Mouse (Mus musculus): ENCODE results near the gene Bmp10.
"Not testable (repeated sequence)": the region's sequence is repeated elsewhere in the genome, so short reads cannot be mapped to it uniquely, and the experiment has no call there.

The Bmp10 gene

DNA sequence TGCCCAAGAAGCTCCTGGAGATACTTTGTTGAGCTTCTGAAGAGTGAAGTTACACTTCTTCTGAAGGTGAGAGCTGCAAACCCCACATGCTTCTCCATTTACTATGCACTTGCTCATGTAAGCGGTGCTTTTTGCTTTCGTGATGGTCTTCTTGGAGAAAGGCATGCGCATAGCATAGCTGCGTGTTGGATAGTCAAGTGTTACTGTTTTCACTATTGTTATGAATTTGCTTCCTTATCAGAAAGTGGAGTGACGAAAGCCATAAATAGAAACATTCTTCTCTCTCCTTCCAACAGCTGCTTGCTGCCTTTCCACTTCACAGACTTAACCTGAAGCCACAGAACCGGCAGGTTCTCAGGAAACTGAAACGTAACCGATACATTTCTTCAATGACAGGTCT is 8.0 kb downstream of the Bmp10 start:
- in situ Hi-C loops (cut with MboI; ENCODE audit: low pct_unique_long_range_greater_than_20kb in 1 of 2, low sequenced_read_pairs in 2 of 2, unreplicated experiment in 1 of 2): no loop called here

DNA sequence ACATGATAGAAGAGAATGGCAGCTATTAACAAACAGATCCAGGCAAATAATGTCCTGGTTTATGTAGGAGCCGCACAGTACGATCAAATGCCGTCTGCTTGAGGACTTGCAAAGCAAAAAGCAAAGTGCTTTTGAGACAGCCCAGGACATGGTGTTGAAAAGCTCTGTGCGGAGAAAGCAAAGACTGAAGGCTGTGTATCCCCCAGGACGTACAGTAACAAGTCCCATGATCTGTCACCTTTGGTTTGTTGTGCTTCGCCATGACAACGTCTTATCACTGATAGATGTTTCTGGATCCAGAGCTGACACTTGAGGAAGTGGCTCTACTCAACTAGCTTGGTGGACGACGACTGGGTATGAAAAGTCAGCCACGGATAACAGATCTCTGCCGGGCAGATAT is 14.5 kb downstream of the Bmp10 start:
- in situ Hi-C loops (cut with MboI; ENCODE audit: low pct_unique_long_range_greater_than_20kb in 1 of 2, low sequenced_read_pairs in 2 of 2, unreplicated experiment in 1 of 2): no loop called here

DNA sequence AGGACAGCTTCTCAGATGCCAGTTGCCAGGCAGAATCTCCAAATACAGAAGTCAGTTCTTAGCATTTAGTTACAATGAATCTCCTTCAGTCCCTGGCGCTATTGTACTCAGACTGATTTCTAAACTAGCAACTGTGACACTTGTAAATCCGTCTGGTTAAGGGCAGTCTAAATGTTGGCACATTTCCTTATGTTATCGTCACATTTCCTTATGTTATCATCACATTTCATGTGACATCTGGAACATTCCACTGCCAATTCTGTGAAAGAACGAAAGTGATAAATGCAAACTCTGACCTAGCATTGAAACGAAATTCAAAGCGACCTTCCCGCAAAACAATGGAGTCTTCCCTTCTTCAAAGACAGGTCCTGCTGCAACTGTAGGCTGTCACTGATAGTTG is 16.4 kb downstream of the Bmp10 start:
- in situ Hi-C loops (cut with MboI; ENCODE audit: low pct_unique_long_range_greater_than_20kb in 1 of 2, low sequenced_read_pairs in 2 of 2, unreplicated experiment in 1 of 2): no loop called here

DNA sequence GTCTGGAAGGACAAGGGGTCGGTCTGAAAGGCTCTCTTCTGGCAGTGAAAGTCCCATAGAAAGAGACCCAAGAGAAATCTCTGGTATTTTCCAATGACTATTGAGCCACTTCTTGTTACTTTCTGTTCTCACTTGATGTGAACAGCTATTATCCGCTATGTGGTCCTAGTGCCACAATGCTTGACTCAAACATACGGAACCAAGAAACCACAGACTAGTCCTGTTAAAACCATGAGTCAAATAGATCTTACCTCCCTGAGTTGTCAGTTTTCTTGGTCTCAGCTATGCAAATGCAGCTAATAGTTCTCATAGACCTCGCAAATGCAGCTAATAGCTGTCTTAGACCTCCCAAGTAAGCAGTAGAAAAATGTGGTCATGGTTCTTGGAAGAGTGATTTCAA is 18.4 kb downstream of the Bmp10 start:
- in situ Hi-C loops (cut with MboI; ENCODE audit: low pct_unique_long_range_greater_than_20kb in 1 of 2, low sequenced_read_pairs in 2 of 2, unreplicated experiment in 1 of 2): no loop called here

DNA sequence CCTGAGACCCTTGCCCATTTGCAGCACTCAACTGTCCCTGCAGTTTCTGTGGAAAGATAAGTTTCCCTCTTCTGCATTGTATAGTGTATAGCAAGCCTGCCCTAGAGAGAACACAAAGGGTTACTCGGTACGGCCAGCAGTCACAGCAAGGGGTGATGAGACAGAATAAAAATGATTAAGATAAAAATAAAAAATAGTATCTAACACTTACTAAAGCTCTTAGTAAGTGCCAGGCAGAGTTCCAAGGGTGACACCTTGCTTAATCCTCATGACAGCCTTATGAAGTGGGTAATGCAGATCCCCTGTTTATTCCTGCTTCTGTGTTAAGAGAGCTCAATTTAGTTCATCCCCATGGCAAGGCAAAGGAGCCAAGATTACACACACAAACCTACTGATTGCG is 20.7 kb downstream of the Bmp10 start:
- in situ Hi-C loops (cut with MboI; ENCODE audit: low pct_unique_long_range_greater_than_20kb in 1 of 2, low sequenced_read_pairs in 2 of 2, unreplicated experiment in 1 of 2): no loop called here

DNA sequence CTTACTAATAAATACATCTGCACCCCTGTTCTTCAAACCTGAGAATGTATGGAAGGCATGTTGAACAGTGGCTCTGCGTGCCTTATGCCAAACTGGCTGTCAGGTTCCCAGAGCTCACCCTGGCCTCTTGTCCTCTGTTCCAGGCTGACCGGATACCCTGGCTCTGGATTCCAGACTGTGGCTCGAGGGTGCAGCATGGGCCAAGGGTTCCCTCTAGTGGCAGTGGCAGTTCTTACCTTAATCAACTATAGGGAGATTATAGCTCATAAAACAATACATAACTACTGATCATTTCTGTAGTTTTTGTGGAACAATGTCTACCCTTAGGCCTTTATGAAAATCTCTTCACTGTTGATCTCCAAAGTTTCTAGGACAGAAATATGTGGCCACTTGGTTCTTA is 22.2 kb downstream of the Bmp10 start:
- in situ Hi-C loops (cut with MboI; ENCODE audit: low pct_unique_long_range_greater_than_20kb in 1 of 2, low sequenced_read_pairs in 2 of 2, unreplicated experiment in 1 of 2): loop anchor here in 1 of 2 experiments (10.0 kb wide), 1 partner anchor 56 kb away; no protein-coding TSS in a partner anchor

DNA sequence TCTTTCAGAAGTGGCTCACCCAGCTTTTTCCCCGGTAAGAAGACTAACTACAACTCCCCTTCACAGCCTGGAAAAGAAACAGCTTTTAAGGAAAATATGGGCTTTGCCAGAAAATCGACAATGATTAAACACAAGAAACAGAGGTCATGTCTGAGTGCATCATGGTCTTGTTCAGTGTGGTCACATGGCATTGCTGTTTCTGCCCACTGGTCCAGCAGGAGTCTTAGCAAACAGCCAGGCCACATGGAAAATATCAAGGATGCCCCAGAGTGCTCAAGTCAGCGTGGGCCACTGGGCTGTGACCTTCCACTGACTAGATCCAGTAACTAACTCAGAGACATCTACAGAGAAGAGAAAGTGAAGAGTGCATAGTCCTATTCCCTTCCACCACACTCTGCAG is 23.0 kb downstream of the Bmp10 start:
- in situ Hi-C loops (cut with MboI; ENCODE audit: low pct_unique_long_range_greater_than_20kb in 1 of 2, low sequenced_read_pairs in 2 of 2, unreplicated experiment in 1 of 2): loop anchor here in 1 of 2 experiments (10.0 kb wide), 1 partner anchor 57 kb away; no protein-coding TSS in a partner anchor

DNA sequence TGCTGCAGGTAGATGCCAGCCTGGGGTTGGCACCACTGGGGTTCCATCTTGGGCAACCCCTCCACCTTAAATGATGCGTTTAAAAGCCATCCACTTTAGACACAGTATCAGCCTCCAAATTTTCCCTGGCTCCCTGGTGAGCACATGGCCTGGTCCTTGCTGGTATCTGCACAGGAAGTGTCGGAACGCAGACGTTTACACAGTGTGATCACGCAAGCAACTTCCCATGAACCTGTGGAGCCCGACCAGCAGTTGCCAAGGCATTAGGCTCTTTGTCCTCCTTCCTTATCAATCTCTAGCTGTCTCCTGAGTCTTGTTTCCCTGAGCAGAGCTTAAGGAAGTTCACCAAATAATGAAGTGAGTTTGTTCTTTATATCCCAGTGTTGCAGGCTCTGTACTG is 26.7 kb downstream of the Bmp10 start:
- in situ Hi-C loops (cut with MboI; ENCODE audit: low pct_unique_long_range_greater_than_20kb in 1 of 2, low sequenced_read_pairs in 2 of 2, unreplicated experiment in 1 of 2): loop anchor here in 1 of 2 experiments (10.0 kb wide), 1 partner anchor 61 kb away; no protein-coding TSS in a partner anchor

DNA sequence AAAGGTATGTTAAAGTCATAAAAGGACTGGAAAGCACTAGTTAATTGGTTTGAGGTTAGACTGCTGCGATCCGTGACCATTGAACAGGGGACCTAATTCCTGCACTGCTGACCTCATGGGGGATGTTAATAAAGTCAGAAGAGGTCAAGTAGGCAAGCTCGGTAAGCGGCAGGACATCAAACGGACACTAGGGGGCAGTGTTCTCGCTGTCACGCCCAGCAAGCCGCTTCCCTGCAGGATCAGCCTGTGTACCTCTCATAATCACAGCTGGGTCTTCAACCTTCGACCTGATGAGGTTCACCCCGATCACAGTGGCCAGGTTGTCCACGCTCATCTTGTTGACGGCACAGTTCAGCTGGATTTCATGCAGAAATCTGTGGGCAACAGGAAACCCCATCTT is 37.4 kb downstream of the Bmp10 start:
- in situ Hi-C loops (cut with MboI; ENCODE audit: low pct_unique_long_range_greater_than_20kb in 1 of 2, low sequenced_read_pairs in 2 of 2, unreplicated experiment in 1 of 2): no loop called here

DNA sequence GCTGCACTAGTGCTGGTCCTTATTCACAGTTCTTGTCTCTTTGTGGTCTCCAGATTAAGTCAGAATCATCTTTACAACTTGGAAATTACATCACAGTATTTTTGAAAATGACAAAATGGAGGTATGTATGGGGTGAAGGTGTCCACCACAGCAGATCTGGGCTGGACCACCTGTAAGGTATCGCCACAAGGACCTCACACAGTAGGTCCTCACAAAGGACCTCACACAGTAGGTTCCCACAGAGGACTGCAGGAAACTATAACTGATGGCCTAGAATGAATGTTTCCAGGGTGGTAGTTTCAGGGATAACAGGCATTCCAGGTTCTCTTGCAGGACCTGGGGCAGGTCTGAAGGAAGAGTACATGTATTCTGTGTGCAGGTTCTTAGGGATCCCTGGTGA is 38.6 kb downstream of the Bmp10 start:
- in situ Hi-C loops (cut with MboI; ENCODE audit: low pct_unique_long_range_greater_than_20kb in 1 of 2, low sequenced_read_pairs in 2 of 2, unreplicated experiment in 1 of 2): no loop called here

DNA sequence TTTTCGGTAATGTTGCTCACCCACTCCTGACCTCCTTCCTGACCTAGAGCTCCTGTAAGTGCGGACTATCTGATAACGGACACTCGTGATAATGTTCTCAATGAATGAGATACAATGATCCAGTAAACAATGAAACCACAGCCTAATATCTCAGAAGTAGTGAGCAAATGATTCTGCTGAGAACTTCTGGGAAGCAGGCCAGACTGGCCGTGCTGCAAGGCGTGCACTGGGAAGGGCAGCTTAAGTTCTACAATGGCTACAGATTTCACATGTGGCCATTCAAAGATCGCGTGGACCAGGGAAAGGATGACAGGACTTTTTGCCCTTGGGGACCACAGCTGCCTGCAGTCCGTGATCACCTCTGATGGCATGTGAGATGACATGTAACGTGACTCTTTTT is 39.6 kb downstream of the Bmp10 start:
- in situ Hi-C loops (cut with MboI; ENCODE audit: low pct_unique_long_range_greater_than_20kb in 1 of 2, low sequenced_read_pairs in 2 of 2, unreplicated experiment in 1 of 2): no loop called here

DNA sequence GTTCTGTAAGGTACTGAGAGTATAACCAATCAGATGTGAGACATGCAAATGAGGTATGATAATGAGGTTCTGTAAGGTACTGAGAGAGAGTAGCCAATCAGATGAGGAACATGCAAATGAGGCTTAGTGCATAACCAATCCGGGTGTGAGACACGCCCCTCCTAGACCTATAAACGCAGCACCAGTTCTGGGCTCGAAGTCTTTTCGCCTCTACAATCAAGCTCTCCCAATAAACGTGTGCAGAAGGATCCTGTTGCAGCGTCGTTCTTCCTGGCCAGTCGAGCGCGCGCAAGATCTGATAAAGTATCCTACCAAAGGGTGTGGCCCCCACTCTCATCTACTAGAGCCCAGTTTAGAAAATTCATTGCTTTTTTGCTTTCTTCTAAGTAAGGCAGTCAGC is 41.3 kb downstream of the Bmp10 start:
- in situ Hi-C loops (cut with MboI; ENCODE audit: low pct_unique_long_range_greater_than_20kb in 1 of 2, low sequenced_read_pairs in 2 of 2, unreplicated experiment in 1 of 2): not testable (repeated sequence)

DNA sequence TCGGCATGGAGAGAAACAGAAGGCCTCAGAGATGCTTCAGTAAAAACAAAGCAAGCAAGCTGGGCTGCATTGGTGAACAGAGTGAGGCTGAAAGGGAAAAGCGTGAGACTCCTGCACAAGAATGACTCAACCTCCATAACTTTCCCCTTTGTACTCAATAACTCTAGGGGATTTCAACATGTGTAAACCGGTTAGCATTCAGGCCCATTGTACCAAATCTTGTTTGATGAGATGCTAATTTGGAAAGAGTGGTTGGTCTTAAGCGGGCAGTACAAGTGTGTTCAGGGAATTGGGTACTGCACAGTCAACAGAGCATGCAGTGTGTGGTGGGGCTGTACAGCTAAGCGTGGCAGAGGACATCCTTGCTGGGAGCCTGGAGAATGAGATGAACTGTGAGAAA is 46.4 kb downstream of the Bmp10 start:
- in situ Hi-C loops (cut with MboI; ENCODE audit: low pct_unique_long_range_greater_than_20kb in 1 of 2, low sequenced_read_pairs in 2 of 2, unreplicated experiment in 1 of 2): no loop called here

DNA sequence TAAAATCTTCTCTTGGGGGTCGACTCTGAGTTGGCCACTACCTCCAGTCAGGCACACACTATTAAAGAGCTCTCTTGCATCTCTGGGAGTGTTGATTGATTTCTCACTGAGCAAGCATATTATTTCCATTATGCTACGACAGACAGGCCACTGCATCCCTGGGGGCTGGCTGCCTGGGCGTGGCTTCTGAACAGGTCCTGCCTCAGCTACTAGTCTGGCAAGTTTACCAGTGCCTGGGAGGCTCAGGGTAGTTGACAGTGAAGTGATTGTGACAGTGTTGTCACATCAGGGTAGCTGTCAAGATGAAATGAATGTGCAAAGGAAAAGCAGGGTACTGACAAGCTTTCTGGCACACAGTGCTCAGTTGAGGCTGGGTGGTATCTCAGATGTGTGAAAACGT is 50.1 kb downstream of the Bmp10 start:
- in situ Hi-C loops (cut with MboI; ENCODE audit: low pct_unique_long_range_greater_than_20kb in 1 of 2, low sequenced_read_pairs in 2 of 2, unreplicated experiment in 1 of 2): no loop called here

DNA sequence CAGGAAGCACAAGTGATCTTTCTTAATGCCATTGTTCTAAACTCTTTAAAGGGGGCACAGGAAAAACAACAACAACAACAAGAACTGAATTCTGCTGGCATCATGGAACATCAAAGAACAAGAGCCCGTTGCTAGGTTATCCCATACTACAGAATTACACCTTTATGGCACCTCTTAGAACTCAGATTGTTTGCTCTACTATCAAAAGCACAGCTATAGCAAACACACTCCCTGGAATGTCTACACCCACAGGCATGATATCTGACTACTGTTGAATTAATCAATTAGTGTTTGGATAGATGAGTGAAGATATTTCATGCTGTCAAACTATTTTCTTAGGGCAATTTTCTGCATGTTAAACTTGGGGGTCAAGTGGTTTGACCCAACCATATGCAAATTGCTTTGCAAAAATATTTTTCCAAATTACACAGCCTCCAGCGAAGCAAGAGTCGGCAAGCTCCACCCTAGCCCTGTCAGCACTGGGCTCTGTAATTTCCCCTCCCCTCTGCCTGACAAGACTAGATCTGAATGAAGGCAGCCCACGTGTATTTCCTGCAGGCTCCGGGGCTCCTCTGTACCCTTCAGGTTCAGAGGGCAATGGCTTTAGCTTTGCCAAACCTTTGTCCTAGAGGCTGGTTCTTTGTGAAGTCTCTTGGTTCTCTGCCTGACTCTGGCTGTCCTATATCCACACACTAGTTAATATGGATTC is 50.7 kb downstream of the Bmp10 start:
- in situ Hi-C loops (cut with MboI; ENCODE audit: low pct_unique_long_range_greater_than_20kb in 1 of 2, low sequenced_read_pairs in 2 of 2, unreplicated experiment in 1 of 2): no loop called here

DNA sequence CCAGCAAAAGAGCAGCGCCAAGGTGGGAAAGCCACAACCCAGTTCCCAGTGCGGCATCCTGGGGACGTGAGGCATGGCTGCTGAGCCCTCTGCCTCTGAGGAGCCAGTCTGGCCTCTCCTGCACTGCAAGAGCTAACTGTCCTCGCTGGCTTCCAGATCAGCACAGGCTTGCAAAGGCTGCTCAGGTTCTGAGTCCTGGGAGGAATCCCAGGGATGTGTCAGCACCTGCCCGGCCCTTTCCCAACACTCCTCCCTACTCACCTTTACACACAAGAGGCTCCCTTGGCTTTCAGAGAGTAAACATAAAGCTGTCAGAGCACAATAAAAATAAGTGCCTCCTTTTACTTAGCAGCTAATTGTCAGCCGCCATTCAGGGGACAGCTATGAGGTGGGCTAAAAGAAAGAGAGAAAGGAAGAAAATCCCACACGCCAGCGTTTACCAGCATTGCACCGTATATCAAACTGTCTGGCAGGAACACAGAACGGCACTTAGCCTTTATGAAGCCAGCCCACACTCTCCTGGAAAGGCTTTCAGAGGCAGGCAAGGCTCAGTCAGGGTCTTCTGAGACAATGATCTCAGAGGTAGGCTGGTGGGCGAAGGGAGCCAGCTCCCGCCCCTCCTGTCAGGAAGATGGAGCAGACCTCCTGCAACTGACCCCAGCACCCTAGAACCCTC is 54.6 kb downstream of the Bmp10 start:
- in situ Hi-C loops (cut with MboI; ENCODE audit: low pct_unique_long_range_greater_than_20kb in 1 of 2, low sequenced_read_pairs in 2 of 2, unreplicated experiment in 1 of 2): no loop called here

DNA sequence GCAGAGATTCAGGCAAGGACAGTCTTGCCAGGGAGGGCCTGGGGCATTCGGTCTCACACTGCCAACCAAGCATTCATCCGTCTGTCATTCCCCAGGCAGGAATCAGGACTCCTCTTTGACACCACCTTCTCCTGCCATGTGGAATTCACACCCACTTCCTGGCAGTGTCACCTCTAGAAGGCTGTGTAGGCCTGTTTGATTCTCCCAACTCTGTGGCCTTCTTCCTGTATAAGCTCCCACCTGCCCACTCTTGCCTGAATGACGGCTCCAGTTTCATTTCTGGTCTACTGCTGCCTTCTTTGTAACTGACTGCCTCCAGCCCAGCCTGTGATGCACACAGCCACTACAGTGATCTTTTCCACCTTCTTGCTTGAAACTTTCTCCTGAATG is 55.1 kb downstream of the Bmp10 start:
- in situ Hi-C loops (cut with MboI; ENCODE audit: low pct_unique_long_range_greater_than_20kb in 1 of 2, low sequenced_read_pairs in 2 of 2, unreplicated experiment in 1 of 2): no loop called here

DNA sequence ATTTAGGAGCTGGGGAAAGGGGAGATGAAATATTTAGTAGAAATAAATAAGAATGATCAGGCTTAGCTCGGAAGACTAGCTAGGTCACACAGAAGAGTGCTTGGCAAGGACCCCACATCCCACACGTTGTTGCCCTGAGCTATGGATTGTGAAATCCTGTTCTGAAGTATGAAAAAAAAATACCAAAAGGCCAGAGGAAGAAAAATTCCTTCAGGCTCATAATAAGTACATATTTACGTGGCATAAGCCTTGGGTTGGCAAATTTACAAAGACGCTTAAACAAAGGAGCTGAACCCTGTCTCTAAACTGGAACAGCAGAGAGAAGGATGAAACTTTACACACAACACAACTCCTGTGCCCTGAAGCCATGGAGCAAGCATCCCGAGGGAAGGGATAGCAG is 56.0 kb downstream of the Bmp10 start:
- in situ Hi-C loops (cut with MboI; ENCODE audit: low pct_unique_long_range_greater_than_20kb in 1 of 2, low sequenced_read_pairs in 2 of 2, unreplicated experiment in 1 of 2): no loop called here

All from mouse embryonic stem cell (cell line).